ENCODE assay signal across 8 mouse cellular contexts in genomic region chr4:134430381-134431004, GRCm38 (mm10). TPM values are rescaled to one million over a fixed set of nuclear protein-coding genes. Genes with fewer than 3 reads are reported as not detected.
DNase-seq lines count a peak whose midpoint lies in the region; ATAC-seq and TF ChIP-seq lines count a peak whose summit lies in the region.

No protein-coding gene starts in this region.

- ATAC-seq in forebrain, embryonic 12.5 days (ENCODE audit: low FRiP score) = peak; percentile 65
- no peak for ATAC-seq in inflammation-experienced regulatory T-cells, adult 6 months

- no peaks in the 10 kb centered on the region for H3K36me3 ChIP-seq in forebrain, embryonic 12.5 days (replicated peaks)

- intact Hi-C loops in heart, postnatal 10 days (cut with DNase I) = no loop called here
- intact Hi-C loops in heart, postnatal 36 days (cut with DNase I) = no loop called here

- peaks cover 19% of the 10 kb centered on the region for H3K4me1 ChIP-seq in forebrain, embryonic 12.5 days
- H3K4me1 ChIP-seq in olfactory bulb, adult 2 months (ENCODE audit: control insufficient read depth, insufficient read depth, low read length) = peaks cover 17% of the 10 kb centered on the region

- H3K27me3 ChIP-seq in forebrain, embryonic 12.5 days = no peaks in the 10 kb centered on the region

- 39% methylated on average over 23 of the region's 23 CpGs for WGBS in forebrain, embryonic 12.5 days
- WGBS in olfactory bulb, adult 2 months = 20% methylated on average over 23 of the region's 23 CpGs

- no peak for TF ChIP-seq POLR2A in olfactory bulb, adult 2 months (IDR thresholded peaks at IDR 0.05; ENCODE audit: insufficient read depth, low read depth, low read length)

- H3K4me3 ChIP-seq in forebrain, embryonic 12.5 days (replicated peaks) = no peak overlapping the region
- no peak overlapping the region for H3K4me3 ChIP-seq in olfactory bulb, adult 2 months (ENCODE audit: insufficient read depth, low read depth, low read length)

- TF ChIP-seq CTCF in olfactory bulb, adult 2 months (IDR thresholded peaks at IDR 0.05; ENCODE audit: insufficient read depth, low read depth, low read length) = no peak

- 0 out of 2 replicates have a peak overlapping the region, but pooled peaks have one; percentile 8 for H3K9ac ChIP-seq in forebrain, embryonic 12.5 days

- peak overlapping the region; percentile 92 for H3K27ac ChIP-seq in forebrain, embryonic 12.5 days
- H3K27ac ChIP-seq in olfactory bulb, adult 2 months (ENCODE audit: insufficient read depth, low read depth, low read length) = peak overlapping the region; percentile 95

- peak; percentile 28 to 43 for DNase-seq in heart, postnatal 10 days
- DNase-seq in heart, postnatal 36 days = no peak
- peak; percentile 48 for DNase-seq in kidney, postnatal 14 days
- DNase-seq in lung, adult 18-20 months = peak; percentile 26 to 59
- no peak for DNase-seq in ovary, postnatal 36 days (ENCODE audit: low spot score)

- H3K4me2 ChIP-seq in forebrain, embryonic 12.5 days = peak overlapping the region; percentile 17

- no peaks in the 10 kb centered on the region for H3K9me3 ChIP-seq in forebrain, embryonic 12.5 days

RNA-seq across cellular contexts. Expression of gene Pafah2, which starts 34.4 kb away (rescaled TPM):
- 10 to 100 TPM in 1 of 2 experiments, 1 to 10 TPM in 1; 9.6 to 10.2 TPM for total RNA-seq in heart, postnatal 10 days (2021)
- total RNA-seq in heart, postnatal 36 days (2021) = 1 to 10 TPM; 6.8 to 8.0 TPM
- 7.2 and 8.3 TPM in 2 replicates for polyA plus RNA-seq in forebrain, embryonic 12.5 days (2016; fragmentation: Nextera tagmentation; extraction: Ambion mirVana)
- not detected in 2 replicates for polyA plus RNA-seq in olfactory bulb, adult 2 months (2012; ENCODE audit: insufficient read depth, insufficient read length, low replicate concordance, missing spikeins)
- 1 to 10 TPM in 2 of 3 experiments, under 1 TPM in 1; 0.80 to 1.5 (median 1.2) TPM for polyA plus RNA-seq in inflammation-experienced regulatory T-cells, adult 6 months (2017; shearing (Covaris generic))

RNA-seq across cellular contexts. Expression of gene Stmn1, which starts 37.6 kb away (rescaled TPM):
- total RNA-seq in heart, postnatal 10 days (2021) = 100 to 1,000 TPM; 131 to 137 TPM
- total RNA-seq in heart, postnatal 36 days (2021) = 10 to 100 TPM; 28.4 to 28.9 TPM
- 4,517 and 4,745 TPM in 2 replicates for polyA plus RNA-seq in forebrain, embryonic 12.5 days (2016; fragmentation: Nextera tagmentation; extraction: Ambion mirVana)
- 402 and 593 TPM in 2 replicates for polyA plus RNA-seq in olfactory bulb, adult 2 months (2012; ENCODE audit: insufficient read depth, insufficient read length, low replicate concordance, missing spikeins)
- polyA plus RNA-seq in inflammation-experienced regulatory T-cells, adult 6 months (2017; shearing (Covaris generic)) = 100 to 1,000 TPM in 1 of 3 experiments, 10 to 100 TPM in 2; 62.2 to 637 (median 91.9) TPM

RNA-seq across cellular contexts. Expression of gene Extl1, which starts 46.8 kb away (rescaled TPM):
- total RNA-seq in heart, postnatal 10 days (2021) = 1 to 10 TPM; 4.2 to 5.4 TPM
- 10 to 100 TPM; 17.3 to 20.0 TPM for total RNA-seq in heart, postnatal 36 days (2021)
- 0.32 and 0.37 TPM in 2 replicates for polyA plus RNA-seq in forebrain, embryonic 12.5 days (2016; fragmentation: Nextera tagmentation; extraction: Ambion mirVana)
- polyA plus RNA-seq in olfactory bulb, adult 2 months (2012; ENCODE audit: insufficient read depth, insufficient read length, low replicate concordance, missing spikeins) = not detected in 2 replicates
- polyA plus RNA-seq in inflammation-experienced regulatory T-cells, adult 6 months (2017; shearing (Covaris generic)) = 1 to 10 TPM in 2 of 3 experiments, under 1 TPM in 1; 0.21 to 1.3 (median 1.0) TPM

Comparison
In these comparisons a context has a peak if more than half of its experiments do, and no peak if none do; other contexts are left out.
1. DNase-seq: peak in heart, postnatal 10 days (2 of 2), kidney, postnatal 14 days (single experiment) and lung, adult 18-20 months (2 of 2); none in heart, postnatal 36 days (0 of 2) and ovary, postnatal 36 days (single experiment).